Mouse (Mus musculus) intestine, postnatal 0 days (tissue): Measurements from ENCODE around the gene Rgl1. TPM values are rescaled to one million over a fixed set of nuclear protein-coding genes. Genes with fewer than 3 reads are reported as not detected.

Experiments
- ATAC-seq: fragments of 200-750 bp; cut with Nextera tagmentation; 2 replicates; pipeline ENCODE4 v1.8.0; 2017; ENCODE audit warnings: mild to moderate bottlenecking, moderate TSS enrichment, moderate library complexity
- H3K27ac ChIP-seq: fragments of 300-500 bp; sonication (generic); 2 replicates; pipeline ENCODE4 v1.5.1; 2014; ENCODE audit warnings: mild to moderate bottlenecking, low read depth, low read length, moderate library complexity
- H3K27me3 ChIP-seq: fragments of 300-500 bp; sonication (generic); replicated peaks from 2 replicates; pipeline ENCODE4 v1.6.1; 2014; ENCODE audit warnings: low read length, mixed read lengths; ENCODE audit not compliant: control insufficient read depth, insufficient read depth
- H3K36me3 ChIP-seq: fragments of 300-500 bp; sonication (generic); 2 replicates; pipeline ENCODE4 v1.6.1; 2014; ENCODE audit warnings: mild to moderate bottlenecking, moderate library complexity; ENCODE audit not compliant: control insufficient read depth, insufficient read depth
- H3K4me1 ChIP-seq: fragments of 300-500 bp; sonication (generic); replicated peaks from 2 replicates; pipeline ENCODE4 v1.6.1; 2014; ENCODE audit warnings: antibody characterized with exemption, low read length, mixed read lengths; ENCODE audit not compliant: control insufficient read depth, insufficient read depth
- H3K4me2 ChIP-seq: fragments of 300-500 bp; sonication (generic); replicated peaks from 2 replicates; pipeline ENCODE4 v1.6.1; 2014; ENCODE audit warnings: low read depth, mild to moderate bottlenecking, moderate library complexity
- H3K4me3 ChIP-seq: fragments of 300-500 bp; sonication (generic); 2 replicates; pipeline ENCODE4 v1.5.1; 2014; ENCODE audit warnings: low read depth, low read length
- H3K9ac ChIP-seq: fragments of 300-500 bp; sonication (generic); 2 replicates; pipeline ENCODE4 v1.6.1; 2014; ENCODE audit warnings: mild to moderate bottlenecking, low read depth, low read length
- H3K9me3 ChIP-seq: fragments of 300-500 bp; sonication (generic); 2 replicates; pipeline ENCODE4 v1.6.1; 2016; ENCODE audit warnings: mixed run types; ENCODE audit not compliant: control insufficient read depth
- CTCF ChIP-seq: sonication (generic); IDR thresholded peaks from 2 replicates; pipeline ENCODE4 v1.5.1; 2016; ENCODE audit warnings: low read depth, mild to moderate bottlenecking, control low read depth, antibody characterized with exemption, moderate library complexity
- WGBS: fragments of 180-500 bp; shearing (Covaris S2); extraction: QIAGEN DNeasy Blood & Tissue Kit; methylation state at CpG from one replicate; pipeline ENCODE4 v1.1.7; 2014; 5-methylcytosine and 5-hydroxymethylcytosine counted together
- polyA plus RNA-seq: library from polyadenylated mRNA; unstranded; fragments of >200 nt; fragmentation: Nextera tagmentation; extraction: Ambion mirVana; gene quantifications from 2 replicates; pipeline ENCODE4 v1.2.1, GENCODE M21; 2015

The Rgl1 gene
- polyA plus RNA-seq, 1 experiment from 2014 or later, result 39.4 TPM

GRCm38 (mm10) chr1:152528778-152529177, 237.4 kb downstream of the Rgl1 start:
- Histone ChIP-seq H3K4me1 (0 out of 2 replicates have a peak, but pooled peaks cover 3% of the 10 kb centered on the region), H3K36me3 (peaks cover 48% of the 10 kb centered on the region), H3K4me2 (no peak overlapping the region), H3K9me3 (no peaks in the 10 kb centered on the region), H3K4me3 (no peak overlapping the region), H3K9ac (no peak overlapping the region), H3K27ac (no peak overlapping the region), H3K27me3 (no peaks in the 10 kb centered on the region)
- no peak for ATAC-seq
- TF ChIP-seq CTCF, result no peak
- WGBS, result 75% methylated on average over 3 of the region's 3 CpGs

GRCm38 (mm10) chr1:152528214-152528613, 237.9 kb downstream of the Rgl1 start:
- 0 out of 2 replicates have a peak, but pooled peaks cover 3% of the 10 kb centered on the region for H3K4me1 ChIP-seq
- H3K36me3 ChIP-seq, result peaks cover 47% of the 10 kb centered on the region
- ATAC-seq, result no peak
- no peak overlapping the region for H3K4me3 ChIP-seq
- H3K4me2 ChIP-seq, result no peak overlapping the region
- no peaks in the 10 kb centered on the region for H3K27me3 ChIP-seq
- H3K9ac ChIP-seq, result no peak overlapping the region
- no peaks in the 10 kb centered on the region for H3K9me3 ChIP-seq
- H3K27ac ChIP-seq, result no peak overlapping the region
- no peak for TF ChIP-seq CTCF
- WGBS, result 75% methylated on average over 6 of the region's 6 CpGs

DNA sequence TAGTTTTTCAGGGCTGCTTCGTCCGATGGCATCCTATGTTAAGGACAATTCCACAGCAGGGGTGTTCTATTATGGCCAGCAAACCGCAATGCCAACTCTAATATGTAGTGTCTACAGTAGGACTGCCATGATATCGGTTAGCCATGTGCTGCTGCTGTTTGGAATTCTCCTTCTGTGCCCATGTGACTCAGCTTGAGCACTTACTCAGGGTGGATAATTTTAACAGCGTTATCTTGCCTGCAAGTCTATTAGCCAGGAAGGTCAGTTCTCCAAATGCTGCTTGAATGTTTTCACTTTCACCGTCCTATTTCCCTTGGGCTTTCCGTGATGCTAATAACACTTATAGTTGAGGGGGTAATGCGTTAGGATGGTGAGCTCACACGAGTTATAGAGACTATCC, 240.0 kb downstream of the Rgl1 start:
- Histone ChIP-seq H3K4me1 (0 out of 2 replicates have a peak, but pooled peaks cover 3% of the 10 kb centered on the region), H3K9me3 (no peaks in the 10 kb centered on the region), H3K4me2 (no peak overlapping the region), H3K27ac (no peak overlapping the region), H3K27me3 (no peaks in the 10 kb centered on the region), H3K36me3 (peaks cover 49% of the 10 kb centered on the region), H3K9ac (no peak overlapping the region), H3K4me3 (no peak overlapping the region)
- WGBS, result 82% methylated on average over 9 of the region's 9 CpGs
- TF ChIP-seq CTCF, result no peak
- no peak for ATAC-seq

DNA sequence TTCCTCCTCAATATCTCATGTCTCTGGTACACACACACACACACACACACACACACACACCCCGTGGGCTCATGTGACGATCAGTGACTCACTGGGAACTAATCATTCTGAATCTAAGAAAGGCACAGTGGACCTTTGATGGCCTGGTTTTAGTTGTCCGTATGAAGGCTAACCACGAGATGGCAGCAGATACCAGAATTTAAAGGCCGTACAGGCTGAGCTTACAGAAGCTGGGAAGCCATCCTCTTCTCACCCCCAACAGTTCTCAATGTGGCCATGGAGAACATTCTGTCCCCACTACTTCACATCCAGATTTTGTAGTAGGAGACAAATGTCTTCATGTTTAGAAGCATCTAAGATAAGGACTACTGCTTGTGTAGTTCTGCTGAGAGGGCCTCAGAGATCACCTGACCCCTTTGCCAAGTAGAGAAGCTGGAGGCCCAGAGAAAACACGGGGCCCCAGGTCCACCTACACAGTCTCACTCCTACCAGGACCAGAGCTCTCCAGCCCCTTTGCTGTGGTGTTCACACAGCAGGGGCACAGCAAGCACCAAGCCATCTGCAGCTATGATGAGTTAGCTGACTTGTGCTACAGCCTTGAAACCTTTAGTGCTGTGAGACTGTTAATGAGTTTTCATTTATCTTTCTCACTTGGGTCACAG, 241.0 kb downstream of the Rgl1 start:
- Histone ChIP-seq H3K27ac (0 out of 2 replicates have a peak overlapping the region, but pooled peaks have one; percentile 10), H3K4me3 (no peak overlapping the region), H3K27me3 (no peaks in the 10 kb centered on the region), H3K36me3 (peaks cover 51% of the 10 kb centered on the region), H3K4me2 (no peak overlapping the region), H3K4me1 (0 out of 2 replicates have a peak, but pooled peaks cover 3% of the 10 kb centered on the region), H3K9ac (no peak overlapping the region), H3K9me3 (no peaks in the 10 kb centered on the region)
- 16% methylated on average over 6 of the region's 6 CpGs for WGBS
- peak; percentile 90 for TF ChIP-seq CTCF
- ATAC-seq, result peak; percentile 77

DNA sequence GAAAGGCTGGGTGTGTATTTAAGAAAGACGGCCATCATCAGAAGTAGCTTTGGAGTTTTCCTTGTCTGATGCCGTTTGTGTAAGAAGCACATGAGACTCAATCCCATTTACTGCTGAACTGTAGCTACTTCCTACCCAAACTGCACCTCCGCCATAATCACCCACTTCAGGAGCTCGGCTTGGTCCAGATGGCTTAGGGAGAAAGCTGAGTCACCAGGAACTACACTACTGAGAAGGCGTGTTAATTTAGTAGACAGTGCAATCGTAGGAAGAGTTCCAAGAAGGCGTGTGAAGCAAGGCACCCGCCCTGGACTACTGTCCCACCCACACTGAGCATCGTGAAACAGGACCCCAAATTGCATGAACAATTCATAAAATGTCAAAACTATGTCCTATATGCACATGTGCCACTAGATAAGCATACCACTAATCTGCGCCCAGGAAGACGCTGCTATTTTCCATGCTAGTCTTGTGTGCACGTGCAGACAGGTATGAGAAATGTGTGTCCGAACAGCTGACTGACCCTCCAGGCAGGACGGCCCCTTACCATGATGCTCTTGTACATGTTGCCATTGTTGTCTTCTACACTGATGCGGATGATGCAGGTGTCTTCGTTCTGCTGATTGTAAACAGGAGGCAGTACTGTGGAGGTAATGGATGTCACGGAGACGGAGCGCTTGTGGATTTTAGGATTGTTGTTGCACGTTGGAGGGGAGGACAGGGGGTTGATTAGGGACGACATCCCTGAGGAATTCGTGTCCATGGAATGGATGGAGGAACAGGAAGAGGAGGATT, 241.9 kb downstream of the Rgl1 start:
- peaks cover 58% of the 10 kb centered on the region for H3K36me3 ChIP-seq
- no peak overlapping the region for H3K27ac ChIP-seq
- H3K27me3 ChIP-seq, result no peaks in the 10 kb centered on the region
- no peak for TF ChIP-seq CTCF
- ATAC-seq, result no peak
- no peaks in the 10 kb centered on the region for H3K9me3 ChIP-seq
- no peak overlapping the region for H3K4me2 ChIP-seq
- H3K4me3 ChIP-seq, result no peak overlapping the region
- H3K9ac ChIP-seq, result no peak overlapping the region
- H3K4me1 ChIP-seq, result 0 out of 2 replicates have a peak, but pooled peaks cover 3% of the 10 kb centered on the region
- 72% methylated on average over 22 of the region's 22 CpGs for WGBS

- Histone ChIP-seq H3K4me2 (no peak overlapping the region), H3K9ac (no peak overlapping the region), H3K36me3 (peaks cover 66% of the 10 kb centered on the region), H3K4me1 (0 out of 2 replicates have a peak, but pooled peaks cover 3% of the 10 kb centered on the region), H3K27ac (no peak overlapping the region), H3K9me3 (no peaks in the 10 kb centered on the region), H3K27me3 (no peaks in the 10 kb centered on the region), H3K4me3 (no peak overlapping the region)
- ATAC-seq, result no peak
- no peak for TF ChIP-seq CTCF
- 41% methylated on average over 11 of the region's 11 CpGs for WGBS
Measured at GRCm38 (mm10) chr1:152523292-152523691, 242.9 kb downstream of the Rgl1 start.
